Mouse (Mus musculus): Measurements from ENCODE around the gene Rassf6. TPM values are rescaled to one million over a fixed set of nuclear protein-coding genes. Genes with fewer than 3 reads are reported as not detected.
A peak's percentile ranks its signal among the peaks of the same experiment; 100 is the strongest.

Gene Rassf6
- polyA plus RNA-seq, 1 experiment from 2014 or later = 3.8 TPM

DNA sequence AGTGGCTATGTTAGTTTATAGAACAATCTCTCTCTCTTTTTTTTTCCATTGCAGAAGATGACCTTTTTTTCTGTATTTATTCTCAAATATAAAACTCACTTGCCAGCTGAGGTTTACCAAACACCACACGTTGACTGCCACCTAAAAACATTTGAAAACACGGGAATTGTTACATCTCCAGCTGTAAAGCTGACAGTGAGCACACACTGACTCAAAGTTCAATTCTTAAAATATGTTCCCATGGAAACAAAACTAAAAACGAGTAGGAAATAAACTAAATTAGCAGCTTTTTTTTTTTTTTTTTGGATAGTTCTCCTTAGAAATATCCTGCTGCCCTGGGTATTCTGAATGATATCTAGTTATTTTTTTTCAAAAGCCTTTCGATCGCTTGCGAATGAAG lies 75.3 kb downstream of the Rassf6 start:
- Histone ChIP-seq H3K4me2 (no peak overlapping the region), H3K27ac (no peak overlapping the region), H3K9me3 (replicated peaks) (no peaks in the 10 kb centered on the region), H3K4me3 (replicated peaks) (no peak overlapping the region), H3K36me3 (no peaks in the 10 kb centered on the region), H3K27me3 (no peaks in the 10 kb centered on the region), H3K4me1 (replicated peaks) (peaks cover 4% of the 10 kb centered on the region; the same call in 1 of the 2 replicates), H3K9ac (no peak overlapping the region)
- DNase-seq (no peak), ATAC-seq (ENCODE audit: low read depth) (no peak)
- 62% methylated on average over 6 of the region's 6 CpGs for WGBS (ENCODE audit: insufficient replicate concordance)

DNA sequence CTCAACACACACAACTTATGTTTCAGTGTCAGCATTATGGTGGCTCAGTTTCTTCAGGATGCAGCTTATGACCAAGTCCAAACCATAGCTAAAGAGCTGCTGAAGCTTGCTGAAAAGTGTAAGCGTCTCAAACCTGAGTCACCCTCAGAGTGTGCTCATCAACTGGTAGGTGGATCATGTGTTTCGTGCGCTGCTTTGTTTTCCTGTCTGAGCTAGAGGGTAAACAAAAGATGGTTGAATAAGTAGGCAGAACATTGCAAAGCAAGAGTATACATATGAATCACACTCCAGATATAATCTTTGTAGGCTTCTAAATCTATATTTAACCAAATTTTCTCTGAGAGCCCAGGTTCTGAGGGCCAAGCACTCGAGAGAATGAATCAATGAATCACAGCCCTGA lies 76.3 kb downstream of the Rassf6 start:
- H3K9ac ChIP-seq = no peak overlapping the region
- WGBS (ENCODE audit: insufficient replicate concordance) = 69% methylated on average over 4 of the region's 4 CpGs
- H3K27ac ChIP-seq = no peak overlapping the region

GRCm38 (mm10) chr5:90562880-90563279 lies 77.6 kb downstream of the Rassf6 start:
- ATAC-seq (ENCODE audit: low read depth) (no peak), DNase-seq (no peak)
- Histone ChIP-seq H3K27ac (no peak overlapping the region), H3K9me3 (replicated peaks) (no peaks in the 10 kb centered on the region), H3K4me3 (replicated peaks) (no peak overlapping the region), H3K4me1 (replicated peaks) (peaks cover 2% of the 10 kb centered on the region; the same call in 1 of the 2 replicates), H3K4me2 (no peak overlapping the region), H3K36me3 (no peaks in the 10 kb centered on the region), H3K27me3 (no peaks in the 10 kb centered on the region), H3K9ac (no peak overlapping the region)
- WGBS (ENCODE audit: insufficient replicate concordance) = 55% methylated on average over 4 of the region's 4 CpGs

More for the DNA sequence above, 76.3 kb downstream of the Rassf6 start:
- Histone ChIP-seq H3K4me1 (replicated peaks) (peaks cover 4% of the 10 kb centered on the region; the same call in 1 of the 2 replicates), H3K4me2 (no peak overlapping the region), H3K4me3 (replicated peaks) (no peak overlapping the region), H3K27me3 (no peaks in the 10 kb centered on the region), H3K9me3 (replicated peaks) (no peaks in the 10 kb centered on the region), H3K36me3 (no peaks in the 10 kb centered on the region)
- DNase-seq (no peak), ATAC-seq (ENCODE audit: low read depth) (no peak)

DNA sequence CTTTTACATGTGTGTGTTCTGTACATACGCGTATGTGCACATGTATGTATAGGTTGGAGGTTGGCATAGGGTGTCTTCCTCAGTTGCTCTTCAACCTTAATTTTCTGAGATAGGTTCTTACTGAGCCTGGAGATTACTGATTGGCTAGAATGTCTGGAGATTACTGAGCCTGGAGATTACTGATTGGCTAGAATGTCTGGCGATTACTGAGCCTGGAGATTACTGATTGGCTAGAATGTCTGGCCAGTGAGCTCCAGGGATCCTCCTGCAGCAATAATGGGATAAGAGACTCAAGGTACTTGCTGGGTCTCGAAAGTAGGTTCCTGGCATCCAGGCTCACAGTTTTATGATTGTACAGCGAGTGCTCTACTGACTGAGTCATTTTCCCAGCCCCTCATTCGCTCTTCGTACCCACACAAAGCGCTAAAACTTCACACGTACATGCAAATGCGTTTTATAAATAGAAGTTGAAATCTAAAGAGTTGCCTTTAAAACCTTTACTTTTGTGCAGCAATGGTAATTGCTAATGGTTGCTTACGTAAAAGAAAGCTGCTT lies 78.7 kb downstream of the Rassf6 start:
- Histone ChIP-seq H3K27ac (no peak overlapping the region; the same call in 1 of the 2 replicates), H3K9ac (no peak overlapping the region), H3K9me3 (replicated peaks) (no peaks in the 10 kb centered on the region), H3K27me3 (no peaks in the 10 kb centered on the region), H3K4me2 (no peak overlapping the region), H3K4me3 (replicated peaks) (no peak overlapping the region), H3K36me3 (no peaks in the 10 kb centered on the region), H3K4me1 (replicated peaks) (no peaks in the 10 kb centered on the region)
- ATAC-seq (ENCODE audit: low read depth) = no peak
- WGBS (ENCODE audit: insufficient replicate concordance) = 80% methylated on average over 11 of the region's 11 CpGs
- DNase-seq = no peak

- Histone ChIP-seq H3K9ac (no peak within 1 kb of the TSS), H3K4me3 (replicated peaks) (no peak within 1 kb of the TSS), H3K27me3 (no peaks in the 10 kb centered on the region), H3K36me3 (no peaks in the 10 kb centered on the region), H3K4me2 (no peak within 1 kb of the TSS), H3K4me1 (replicated peaks) (no peaks in the 10 kb centered on the region), H3K9me3 (replicated peaks) (no peaks in the 10 kb centered on the region), H3K27ac (peak within 1 kb of the TSS; percentile 41)
- DNase-seq = no peak
- WGBS (ENCODE audit: insufficient replicate concordance) = 62% methylated on average over 6 of the region's 6 CpGs
- ATAC-seq (ENCODE audit: low read depth) = peak; percentile 59
Measured at GRCm38 (mm10) chr5:90560743-90561142, 79.7 kb downstream of the Rassf6 start, which contains the start of gene 5830473C10Rik. Gene 5830473C10Rik (plus strand): TSS chr5:90561107.

- DNase-seq (no peak), ATAC-seq (ENCODE audit: low read depth) (no peak)
- H3K9ac ChIP-seq = no peak overlapping the region
- no peak overlapping the region for H3K27ac ChIP-seq
- no peaks in the 10 kb centered on the region for H3K9me3 ChIP-seq (replicated peaks)
- WGBS (ENCODE audit: insufficient replicate concordance) = 48% methylated on average over 3 of the region's 3 CpGs
- no peak overlapping the region for H3K4me2 ChIP-seq
- H3K4me3 ChIP-seq (replicated peaks) = no peak overlapping the region
- H3K4me1 ChIP-seq (replicated peaks) = no peaks in the 10 kb centered on the region
- no peaks in the 10 kb centered on the region for H3K27me3 ChIP-seq
- H3K36me3 ChIP-seq = no peaks in the 10 kb centered on the region
Measured at GRCm38 (mm10) chr5:90556052-90556451, 84.4 kb downstream of the Rassf6 start.

Other genes with a start within 250 kb of the Rassf6 start
- 1,711 and 2,009 TPM in 2 replicates for gene Alb, start 179.8 kb downstream of the Rassf6 start, polyA plus RNA-seq (2015; fragmentation: Nextera tagmentation; extraction: Ambion mirVana)
- gene Afp, start 149.9 kb downstream of the Rassf6 start, polyA plus RNA-seq (2015; fragmentation: Nextera tagmentation; extraction: Ambion mirVana) = 6,379 and 7,757 TPM in 2 replicates
- gene Afm, start 121.7 kb downstream of the Rassf6 start, polyA plus RNA-seq (2015; fragmentation: Nextera tagmentation; extraction: Ambion mirVana) = 9.5 and 11.1 TPM in 2 replicates
- 0.28 and 0.42 TPM in 2 replicates for gene 5830473C10Rik, start 79.5 kb downstream of the Rassf6 start, polyA plus RNA-seq (2015; fragmentation: Nextera tagmentation; extraction: Ambion mirVana)
- 0.84 and 0.98 TPM in 2 replicates for gene Cxcl5, start 118.7 kb upstream of the Rassf6 start, polyA plus RNA-seq (2015; fragmentation: Nextera tagmentation; extraction: Ambion mirVana)
- gene Ppbp, start 127.9 kb upstream of the Rassf6 start, polyA plus RNA-seq (2015; fragmentation: Nextera tagmentation; extraction: Ambion mirVana) = 207 and 220 TPM in 2 replicates
- gene Pf4, start 131.8 kb upstream of the Rassf6 start, polyA plus RNA-seq (2015; fragmentation: Nextera tagmentation; extraction: Ambion mirVana) = 569 and 620 TPM in 2 replicates
- gene Cxcl3, start 145.4 kb upstream of the Rassf6 start, polyA plus RNA-seq (2015; fragmentation: Nextera tagmentation; extraction: Ambion mirVana) = not detected in 2 replicates
- not detected in 2 replicates for gene Cxcl15, start 153.9 kb upstream of the Rassf6 start, polyA plus RNA-seq (2015; fragmentation: Nextera tagmentation; extraction: Ambion mirVana)

Data from liver, embryonic 13.5 days (tissue).